Mouse (Mus musculus) activated CD4-positive, CD25-positive, alpha-beta regulatory T cell (primary cell): ENCODE measurements around the gene Mat1a. TPM values are rescaled to one million over a fixed set of nuclear protein-coding genes. Genes with fewer than 3 reads are reported as not detected.

Source experiments
- polyA plus RNA-seq, 2 experiments: library from polyadenylated mRNA; unstranded; fragments of 100-300 nt; shearing (Covaris generic); gene quantifications; one replicate each; pipeline ENCODE4 v1.2.1; 2017

Mat1a gene
- under 1 TPM in 1 of 2 experiments, not detected in 1; 0.25 TPM for polyA plus RNA-seq

DNA sequence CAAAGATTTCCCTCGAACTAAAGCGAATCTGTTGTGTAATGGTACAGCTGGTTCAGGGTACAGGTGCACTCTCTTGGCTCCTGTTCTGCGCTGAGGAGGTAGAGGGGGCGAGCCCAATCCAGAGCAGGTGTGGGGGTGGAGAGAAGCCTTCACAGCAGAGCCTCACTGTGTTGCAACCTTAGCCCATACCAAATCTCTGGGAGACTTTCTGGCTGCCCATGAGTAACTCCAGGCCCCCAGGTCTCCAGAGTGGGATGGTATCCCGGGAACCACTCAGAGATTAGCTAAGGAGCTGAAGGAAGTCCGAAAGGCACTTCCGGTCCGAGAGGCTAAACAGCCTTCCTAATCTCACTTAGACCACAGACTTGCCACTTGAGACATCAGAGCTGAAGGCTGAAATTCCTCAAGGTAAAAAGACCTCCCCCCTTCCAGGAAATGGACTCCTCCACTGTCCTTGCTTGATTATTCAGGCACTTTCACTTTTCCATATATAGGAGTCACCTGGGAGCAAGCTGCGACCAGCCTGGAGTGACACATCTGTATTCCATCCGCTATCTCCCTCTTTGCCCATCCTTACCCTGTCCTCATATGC lies at the start of gene Mat1a:
Mat1a (plus strand) TSS at position 183 of the 592 bp plus-strand sequence.

GRCm38 (mm10) chr14:41069108-41069507 lies 35.7 kb upstream of the Mat1a start, which contains the start of gene Dydc2:
TSS of gene Dydc2 (minus strand) at chr14:41069208.

DNA sequence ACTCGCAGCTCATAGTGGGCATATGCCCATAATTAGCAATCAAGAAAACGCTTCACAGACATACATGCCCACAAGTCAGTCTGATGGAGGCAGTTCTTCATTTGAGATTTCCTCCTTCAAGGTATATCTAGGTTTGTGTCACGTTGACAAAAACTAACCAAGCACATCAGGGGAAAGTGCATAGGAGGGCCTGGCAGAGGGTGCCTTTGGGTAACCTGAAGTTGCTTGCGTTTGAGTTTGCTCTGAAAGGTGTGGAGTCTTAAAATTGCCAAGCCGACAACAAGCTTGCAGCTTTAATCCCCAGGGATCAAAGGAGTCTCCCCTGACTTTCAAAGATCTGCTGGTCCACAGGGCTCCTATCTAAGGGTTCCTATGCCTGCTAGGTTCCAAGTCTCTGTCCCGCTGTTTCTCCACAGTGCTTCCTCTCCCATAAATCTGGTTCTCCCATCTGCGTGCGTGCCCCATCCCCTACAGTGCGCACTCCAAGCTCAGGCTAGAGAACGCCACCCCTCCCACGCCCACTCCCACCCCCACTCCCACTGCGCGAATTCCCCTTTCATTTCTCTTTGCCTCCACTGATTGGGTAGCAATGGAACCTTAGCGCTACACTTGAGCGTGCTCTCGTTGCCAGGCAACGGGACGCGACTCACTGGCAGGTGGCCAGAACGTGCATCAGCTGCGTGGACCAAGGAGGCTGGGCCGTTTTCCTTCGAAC lies 32.4 kb upstream of the Mat1a start, which contains the start of gene Dydc1:
Dydc1 (plus strand) TSS at position 683 of the 715 bp plus-strand sequence.

GRCm38 (mm10) chr14:41131540-41131939 lies 26.7 kb downstream of the Mat1a start, which contains the start of gene Sftpa1:
TSS of gene Sftpa1 (plus strand) at chr14:41131782.

GRCm38 (mm10) chr14:41151220-41151898 lies 46.5 kb downstream of the Mat1a start, which contains the start of gene Mbl1:
TSS of gene Mbl1 (plus strand) at chr14:41151458.

Other genes with a start within 250 kb of the Mat1a start
- under 1 TPM; 0.36 to 0.50 TPM for gene Sh2d4b, start 211.8 kb upstream of the Mat1a start, polyA plus RNA-seq
- gene Tspan14, start 138.2 kb upstream of the Mat1a start, polyA plus RNA-seq, result 100 to 1,000 TPM in 1 of 2 experiments, 10 to 100 TPM in 1; 97.2 to 123 TPM
- 10 to 100 TPM in 1 of 2 experiments, 1 to 10 TPM in 1; 6.4 to 24.0 TPM for gene Fam213a, start 91.2 kb upstream of the Mat1a start, polyA plus RNA-seq
- gene Dydc2, start 35.8 kb upstream of the Mat1a start, polyA plus RNA-seq, result under 1 TPM in 1 of 2 experiments, not detected in 1; 0.26 TPM
- gene Dydc1, start 32.1 kb upstream of the Mat1a start, polyA plus RNA-seq, result not detected
- gene Sftpa1, start 26.7 kb downstream of the Mat1a start, polyA plus RNA-seq, result not detected
- not detected for gene Mbl1, start 46.4 kb downstream of the Mat1a start, polyA plus RNA-seq
- under 1 TPM in 1 of 2 experiments, not detected in 1; 0.25 TPM for gene Sftpd, start 80.1 kb downstream of the Mat1a start, polyA plus RNA-seq
- not detected for gene Gm2832, start 173.8 kb downstream of the Mat1a start, polyA plus RNA-seq
- gene Gm5798, start 243.6 kb downstream of the Mat1a start, polyA plus RNA-seq, result under 1 TPM in 1 of 2 experiments, not detected in 1; 0.88 TPM